Mouse (Mus musculus) 3T3-L1 (cell line): ENCODE data around the gene Plin1.

ENCODE experiments used
- DNase-seq: peaks from one replicate; pipeline ENCODE4 v3.0.0-alpha.2; 2015; ENCODE audit warnings: low read depth, low spot score

The Plin1 gene

DNA sequence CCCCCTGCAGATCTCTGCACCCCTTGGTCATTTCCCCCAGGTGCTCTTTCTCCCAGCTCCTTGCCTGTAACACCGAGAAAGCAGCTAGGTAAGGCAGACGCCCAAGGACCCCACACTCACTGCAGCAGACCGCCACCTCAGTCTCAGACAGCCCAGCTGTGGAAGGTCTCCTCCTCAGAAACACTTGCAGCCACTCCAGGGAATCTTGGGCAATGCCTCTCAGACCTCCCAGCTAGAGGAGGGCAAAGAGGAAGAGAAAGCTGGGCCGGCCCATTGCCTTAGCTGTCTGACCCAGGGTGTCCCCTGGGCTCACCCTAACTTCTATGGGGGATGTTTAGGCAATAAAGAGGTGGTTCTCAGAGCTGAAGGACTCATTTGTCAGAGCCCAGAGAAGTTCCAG lies at the start of gene Plin1:
TSS of gene Plin1 (minus strand) at position 282 of the 400 bp plus-strand sequence.
- DNase-seq: no peak

- DNase-seq: peak; percentile 37
These were observed 49.8 kb upstream of the Plin1 start for GRCm38 (mm10) chr7:79782516-79782855.

- DNase-seq: peak; percentile 75
These were observed 49.3 kb upstream of the Plin1 start for GRCm38 (mm10) chr7:79781826-79782515.

- DNase-seq: peak; percentile 92
These were observed 48.2 kb upstream of the Plin1 start for GRCm38 (mm10) chr7:79780647-79781626.

DNA sequence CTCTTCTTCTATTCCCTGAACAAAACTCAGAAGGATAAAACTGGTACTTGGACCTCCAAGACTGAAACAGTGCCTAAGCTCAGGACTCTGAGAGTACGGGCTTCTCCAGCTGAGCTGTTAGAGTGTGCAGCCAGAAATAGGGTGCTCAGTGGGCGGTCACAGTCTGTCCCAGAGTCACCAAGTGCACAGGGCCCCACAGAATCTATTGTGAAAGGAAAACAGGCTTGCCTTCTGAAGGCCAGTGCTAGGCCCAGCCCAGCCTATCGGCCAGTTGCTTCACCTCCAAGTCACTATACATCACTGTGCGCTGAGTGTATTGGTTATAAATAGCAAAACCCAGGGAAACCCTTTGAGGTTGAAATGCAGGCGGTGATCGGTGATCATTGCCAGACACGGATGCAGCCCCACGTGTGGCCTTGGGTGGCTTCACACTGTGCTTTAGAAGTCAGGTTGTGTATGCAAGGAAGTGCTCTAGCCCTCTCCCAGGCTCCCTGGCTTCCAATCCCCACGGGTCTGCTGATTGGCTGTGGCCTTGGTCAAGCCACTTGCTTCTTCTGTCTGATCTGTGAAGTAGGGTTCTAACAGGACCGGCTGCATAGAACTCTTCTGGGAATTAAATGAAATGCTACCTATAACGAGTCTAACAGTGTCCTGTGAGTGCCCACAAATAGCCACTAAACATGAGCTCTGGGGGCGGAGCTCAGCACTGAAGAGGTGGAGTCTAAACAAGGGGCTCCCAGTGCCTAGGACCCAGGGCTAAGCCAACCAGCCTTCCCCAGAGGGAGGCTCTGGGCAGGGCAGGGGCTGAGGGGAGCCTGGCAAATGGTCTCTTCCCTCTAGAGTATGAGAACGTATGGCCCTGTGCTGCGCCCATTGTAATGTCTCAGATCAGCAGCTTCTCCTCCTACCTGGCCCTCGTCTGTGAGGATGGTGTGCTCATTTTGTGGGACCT lies 39.1 kb upstream of the Plin1 start:
- DNase-seq: no peak

- no peak for DNase-seq
These were observed 37.0 kb upstream of the Plin1 start for GRCm38 (mm10) chr7:79769664-79770063.

- peak; percentile 16 for DNase-seq
These were observed 33.3 kb upstream of the Plin1 start for GRCm38 (mm10) chr7:79765991-79766390.

DNA sequence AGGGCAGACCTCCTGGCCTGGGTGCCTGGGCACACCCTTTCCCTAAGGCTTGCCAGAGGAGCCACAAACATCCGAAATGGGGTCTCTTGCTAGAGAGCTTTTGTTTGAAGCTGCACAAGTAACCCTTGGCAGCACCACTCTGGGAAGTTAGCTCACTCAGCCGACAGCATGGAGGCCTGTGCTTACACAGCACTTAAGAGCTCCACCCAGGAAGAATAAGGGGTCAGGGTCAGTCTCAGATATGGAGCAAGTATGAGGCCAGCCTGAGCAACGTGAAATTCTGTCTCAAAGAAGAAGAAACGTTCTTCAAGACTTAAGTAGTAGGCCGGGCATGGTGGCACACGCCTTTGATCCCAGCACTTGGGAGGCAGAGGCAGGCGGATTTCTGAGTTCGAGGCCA lies 29.4 kb upstream of the Plin1 start:
- DNase-seq: no peak

- DNase-seq: no peak
These were observed 28.6 kb upstream of the Plin1 start for GRCm38 (mm10) chr7:79761124-79761876.

DNA sequence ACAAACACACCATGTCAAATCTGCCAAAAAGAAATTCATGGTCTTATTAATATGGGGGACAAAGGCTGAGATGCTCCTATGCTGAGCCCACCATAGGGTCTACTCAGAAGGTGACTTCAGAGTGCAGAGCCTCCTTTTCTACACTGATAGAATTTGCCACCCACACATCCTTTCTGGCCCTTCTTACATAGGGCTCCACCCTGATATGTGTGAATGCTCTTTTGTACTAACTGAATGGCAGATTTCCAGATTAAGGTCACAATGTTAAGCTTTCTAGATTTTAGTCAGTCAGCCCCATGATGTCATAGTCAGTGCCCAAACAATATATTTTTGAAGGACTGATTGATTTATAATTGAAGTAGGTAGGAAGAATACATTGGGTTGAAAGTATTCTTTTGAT lies 27.1 kb upstream of the Plin1 start:
- DNase-seq: peak; percentile 53

DNA sequence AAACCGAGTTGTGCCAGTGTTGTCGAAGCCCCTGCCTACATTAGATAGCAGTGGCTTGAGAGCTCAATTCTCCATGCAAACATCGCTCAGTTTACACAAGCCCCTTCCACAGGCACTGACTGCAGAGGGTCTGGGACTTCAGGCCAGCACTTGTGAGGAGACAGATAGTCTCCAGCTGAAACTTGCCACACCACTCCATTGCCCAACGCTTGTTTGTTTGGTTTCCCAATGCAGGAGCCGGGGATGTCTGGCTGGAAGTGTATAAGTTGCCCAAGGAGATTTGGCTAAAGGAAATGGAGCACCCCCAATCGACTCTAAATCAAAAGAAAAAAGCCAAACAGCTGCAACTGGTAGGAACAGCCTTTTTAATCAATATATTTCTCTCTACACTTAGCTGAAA lies 25.5 kb upstream of the Plin1 start:
- DNase-seq: no peak

DNA sequence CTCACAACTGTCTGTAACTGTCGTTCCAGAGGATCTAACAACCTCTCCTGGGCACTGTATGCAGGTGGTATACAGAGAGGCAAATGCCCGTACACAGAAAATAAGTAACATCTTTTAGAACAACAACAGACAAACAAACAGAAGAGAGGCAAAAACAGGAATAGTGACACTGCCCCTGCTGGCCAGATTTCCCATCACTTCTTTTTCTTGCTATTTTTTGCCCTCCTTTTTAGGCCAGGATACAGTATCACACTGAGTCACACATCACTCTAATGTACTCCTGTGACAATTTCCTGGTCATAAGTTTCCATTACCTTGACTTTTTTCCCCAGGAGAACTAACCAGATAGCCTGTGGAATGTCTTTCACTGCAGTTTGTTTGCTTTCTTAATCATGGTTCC lies 23.6 kb upstream of the Plin1 start:
- DNase-seq: peak; percentile 54

- no peak for DNase-seq
These were observed 16.8 kb upstream of the Plin1 start for GRCm38 (mm10) chr7:79749511-79749910.

- no peak for DNase-seq
These were observed 15.0 kb upstream of the Plin1 start for GRCm38 (mm10) chr7:79747659-79748058.

DNA sequence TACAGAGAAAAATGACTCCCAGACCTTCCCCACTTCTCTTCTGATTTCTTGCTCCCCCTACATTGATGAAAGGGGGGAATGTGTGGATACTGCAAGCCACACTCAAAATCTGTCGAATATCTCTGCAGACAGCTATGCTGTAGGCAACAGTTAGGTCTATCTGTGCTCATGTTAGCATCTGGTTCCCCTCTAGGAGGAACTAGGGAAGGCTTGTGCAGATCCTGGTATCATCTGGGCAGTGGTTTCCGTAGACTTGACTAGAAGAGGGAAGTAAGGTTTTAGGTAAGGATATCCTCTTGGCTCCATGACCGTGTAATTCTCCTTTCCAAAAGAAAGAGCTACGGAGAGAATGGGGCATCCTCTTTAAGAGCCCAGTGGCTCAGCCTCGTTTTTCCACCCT lies 11.9 kb upstream of the Plin1 start:
- DNase-seq: no peak

GRCm38 (mm10) chr7:79744051-79744450 lies 11.3 kb upstream of the Plin1 start:
- DNase-seq: no peak

- DNase-seq: peak; percentile 84
These were observed 10.2 kb upstream of the Plin1 start, which contains the start of the genes Pex11a and Wdr93 for GRCm38 (mm10) chr7:79742659-79743536. Pex11a (minus strand) TSS chr7:79743131. Wdr93 (plus strand) TSS chr7:79743163.

GRCm38 (mm10) chr7:79742277-79742658 lies 9.6 kb upstream of the Plin1 start:
- no peak for DNase-seq

- DNase-seq: no peak
These were observed 7.6 kb upstream of the Plin1 start for GRCm38 (mm10) chr7:79740279-79740678.

- DNase-seq: no peak
These were observed 6.2 kb upstream of the Plin1 start for GRCm38 (mm10) chr7:79738913-79739312.
